20 mouse cellular contexts compared by ENCODE assay signal in the genomic region with DNA sequence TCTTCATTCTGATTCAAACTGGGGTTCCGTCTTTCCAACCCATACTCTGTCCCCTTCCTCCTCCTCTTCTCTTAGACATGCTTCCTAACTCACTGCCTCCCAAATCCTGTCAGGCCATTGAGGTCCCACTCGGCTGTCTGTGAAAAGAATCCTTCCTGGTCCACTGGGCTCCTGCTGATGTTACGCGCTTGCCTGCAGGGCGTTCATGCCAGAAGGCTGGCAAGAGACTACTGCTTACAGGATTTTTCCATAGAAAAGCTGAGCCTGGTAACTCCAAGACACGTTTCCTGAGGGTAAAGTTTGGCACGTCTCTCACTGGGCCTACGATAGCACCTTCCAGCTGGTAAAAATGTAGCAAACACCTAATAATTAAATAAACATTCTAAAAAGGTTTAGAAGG. TPM values are rescaled to one million over a fixed set of nuclear protein-coding genes. Genes with fewer than 3 reads are reported as not detected.
A peak's percentile ranks its signal among the peaks of the same experiment; 100 is the strongest.
DNase-seq lines count a peak whose midpoint lies in the region; ATAC-seq lines count a peak whose summit lies in the region.
"Had no signal": no experiment of that assay in that cellular context is flagged by ENCODE, and none has a peak within 500 bp of the region (broad histone marks: within the 10 kb centered on the region; RNA-seq: fewer than 3 reads in every experiment).

No protein-coding gene starts in this region.

- 0 out of 2 replicates have a peak, but pooled peaks cover 3% of the 10 kb centered on the region for H3K27me3 ChIP-seq in embryonic facial prominence, embryonic 13.5 days
- H3K27me3 ChIP-seq in embryonic facial prominence, embryonic 10.5 days (replicated peaks; ENCODE audit: low read depth, poor library complexity, severe bottlenecking) = peaks cover 16% of the 10 kb centered on the region
- peaks cover 6% of the 10 kb centered on the region; the same call in 1 of the 2 replicates for H3K27me3 ChIP-seq in limb, embryonic 13.5 days
- H3K27me3 ChIP-seq in limb, embryonic 10.5 days (ENCODE audit: low read depth, poor library complexity, severe bottlenecking) = peaks cover 15% of the 10 kb centered on the region; the same call in 1 of the 2 replicates
- H3K27me3 ChIP-seq in limb, embryonic 15.5 days = no peaks in the 10 kb centered on the region
- H3K27me3 ChIP-seq: forebrain, embryonic 15.5 days; intestine, embryonic 15.5 days had no signal

- no peak for DNase-seq in embryonic facial prominence, embryonic 10.5 days (ENCODE audit: low spot score)
- DNase-seq in heart, adult 11 months = peak; percentile 87
- no peak for DNase-seq in heart, postnatal 4 days
- no peak for DNase-seq in limb, embryonic 10.5 days (ENCODE audit: low spot score)
- DNase-seq in left cerebral cortex, postnatal 4 days = no peak
- DNase-seq: adrenal gland, postnatal 10 days; cerebellum, postnatal 14 days; embryo, embryonic 11 days; gastrocnemius, postnatal 25 days; heart, postnatal 14 days had no signal

- intact Hi-C loops in left cerebral cortex, postnatal 4 days (cut with DNase I) = no loop called here

- H3K4me1 ChIP-seq in embryonic facial prominence, embryonic 13.5 days = peaks cover 35% of the 10 kb centered on the region
- H3K4me1 ChIP-seq in embryonic facial prominence, embryonic 10.5 days = peaks cover 26% of the 10 kb centered on the region
- peaks cover 53% of the 10 kb centered on the region for H3K4me1 ChIP-seq in limb, embryonic 13.5 days
- peaks cover 40% of the 10 kb centered on the region for H3K4me1 ChIP-seq in limb, embryonic 10.5 days
- peaks cover 40% of the 10 kb centered on the region for H3K4me1 ChIP-seq in limb, embryonic 15.5 days

- WGBS in embryonic facial prominence, embryonic 13.5 days = 76% methylated on average over 8 of the region's 8 CpGs
- WGBS in embryonic facial prominence, embryonic 10.5 days = 78% methylated on average over 8 of the region's 8 CpGs
- 60% methylated on average over 8 of the region's 8 CpGs for WGBS in limb, embryonic 13.5 days
- 86% methylated on average over 8 of the region's 8 CpGs for WGBS in limb, embryonic 10.5 days
- 56% methylated on average over 8 of the region's 8 CpGs for WGBS in limb, embryonic 15.5 days

- 0 out of 2 replicates have a peak overlapping the region, but pooled peaks have one; percentile 7 for H3K27ac ChIP-seq in embryonic facial prominence, embryonic 13.5 days
- no peak overlapping the region for H3K27ac ChIP-seq in embryonic facial prominence, embryonic 10.5 days (replicated peaks)
- 0 out of 2 replicates have a peak overlapping the region, but pooled peaks have one; percentile 16 for H3K27ac ChIP-seq in limb, embryonic 13.5 days
- H3K27ac ChIP-seq in limb, embryonic 10.5 days = no peak overlapping the region
- peak overlapping the region; percentile 72 for H3K27ac ChIP-seq in limb, embryonic 15.5 days
- H3K27ac ChIP-seq: embryonic facial prominence, embryonic 12.5 days; forebrain, embryonic 15.5 days; heart, embryonic 10.5 days; hindbrain, embryonic 10.5 days; hindbrain, embryonic 14.5 days; intestine, embryonic 15.5 days had no signal

- no peaks in the 10 kb centered on the region for H3K9me3 ChIP-seq in embryonic facial prominence, embryonic 13.5 days
- no peaks in the 10 kb centered on the region for H3K9me3 ChIP-seq in embryonic facial prominence, embryonic 10.5 days
- no peaks in the 10 kb centered on the region for H3K9me3 ChIP-seq in limb, embryonic 13.5 days
- H3K9me3 ChIP-seq in limb, embryonic 10.5 days (replicated peaks) = no peaks in the 10 kb centered on the region
- no peaks in the 10 kb centered on the region for H3K9me3 ChIP-seq in limb, embryonic 15.5 days
- H3K9me3 ChIP-seq: embryonic facial prominence, embryonic 12.5 days; forebrain, embryonic 15.5 days; heart, embryonic 10.5 days; hindbrain, embryonic 10.5 days; intestine, embryonic 15.5 days had no signal

- ATAC-seq in embryonic facial prominence, embryonic 13.5 days (ENCODE audit: insufficient number of reproducible peaks, insufficient read depth, low FRiP score, low TSS enrichment, low read depth) = no peak
- no peak for ATAC-seq in limb, embryonic 13.5 days (ENCODE audit: low FRiP score, low read depth)
- no peak for ATAC-seq in limb, embryonic 15.5 days (ENCODE audit: insufficient number of reproducible peaks, low FRiP score, low TSS enrichment, low read depth)
- ATAC-seq: forebrain, embryonic 15.5 days; intestine, embryonic 15.5 days had no signal

- no peaks in the 10 kb centered on the region for H3K36me3 ChIP-seq in embryonic facial prominence, embryonic 13.5 days
- H3K36me3 ChIP-seq in embryonic facial prominence, embryonic 10.5 days (replicated peaks) = no peaks in the 10 kb centered on the region
- H3K36me3 ChIP-seq in limb, embryonic 13.5 days = no peaks in the 10 kb centered on the region
- H3K36me3 ChIP-seq in limb, embryonic 10.5 days = no peaks in the 10 kb centered on the region
- no peaks in the 10 kb centered on the region for H3K36me3 ChIP-seq in limb, embryonic 15.5 days
- H3K36me3 ChIP-seq: embryonic facial prominence, embryonic 12.5 days; forebrain, embryonic 15.5 days; heart, embryonic 10.5 days; hindbrain, embryonic 10.5 days; intestine, embryonic 15.5 days had no signal

- H3K4me3 ChIP-seq in embryonic facial prominence, embryonic 13.5 days = no peak overlapping the region
- H3K4me3 ChIP-seq in embryonic facial prominence, embryonic 10.5 days = no peak overlapping the region
- H3K4me3 ChIP-seq in limb, embryonic 13.5 days = no peak overlapping the region
- no peak overlapping the region for H3K4me3 ChIP-seq in limb, embryonic 10.5 days
- no peak overlapping the region for H3K4me3 ChIP-seq in limb, embryonic 15.5 days
- H3K4me3 ChIP-seq: embryonic facial prominence, embryonic 12.5 days; forebrain, embryonic 15.5 days; heart, embryonic 10.5 days; hindbrain, embryonic 10.5 days; intestine, embryonic 15.5 days had no signal

- H3K4me2 ChIP-seq in embryonic facial prominence, embryonic 13.5 days = no peak overlapping the region
- H3K4me2 ChIP-seq in limb, embryonic 13.5 days (replicated peaks) = no peak overlapping the region
- H3K4me2 ChIP-seq in limb, embryonic 15.5 days = no peak overlapping the region
- H3K4me2 ChIP-seq: embryonic facial prominence, embryonic 12.5 days; forebrain, embryonic 15.5 days; hindbrain, embryonic 14.5 days; intestine, embryonic 15.5 days had no signal

- no peak overlapping the region for H3K9ac ChIP-seq in embryonic facial prominence, embryonic 13.5 days
- no peak overlapping the region for H3K9ac ChIP-seq in limb, embryonic 13.5 days
- H3K9ac ChIP-seq in limb, embryonic 15.5 days = no peak overlapping the region
- H3K9ac ChIP-seq: embryonic facial prominence, embryonic 12.5 days; forebrain, embryonic 15.5 days; hindbrain, embryonic 14.5 days; intestine, embryonic 15.5 days had no signal

RNA-seq across cellular contexts. Expression of a gene that starts 36.5 kb away (rescaled TPM):
- 33.3 and 36.0 TPM in 2 replicates for polyA plus RNA-seq in embryonic facial prominence, embryonic 13.5 days (2015; fragmentation: Nextera tagmentation; extraction: Ambion mirVana)
- 17.7 and 22.4 TPM in 2 replicates for polyA plus RNA-seq in embryonic facial prominence, embryonic 10.5 days (2016; fragmentation: Nextera tagmentation; extraction: Ambion mirVana)
- 100 to 1,000 TPM; 312 to 353 TPM for total RNA-seq in heart, postnatal 4 days (2021)
- 29.1 and 34.0 TPM in 2 replicates for polyA plus RNA-seq in limb, embryonic 13.5 days (2015; fragmentation: Nextera tagmentation; extraction: Ambion mirVana)
- 13.3 and 16.4 TPM in 2 replicates for polyA plus RNA-seq in limb, embryonic 10.5 days (2016; fragmentation: Nextera tagmentation; extraction: Ambion mirVana)
- 105 and 116 TPM in 2 replicates for polyA plus RNA-seq in limb, embryonic 15.5 days (2015; fragmentation: Nextera tagmentation; extraction: Ambion mirVana)
- total RNA-seq in left cerebral cortex, postnatal 4 days (2021) = 100 to 1,000 TPM; 204 to 208 TPM
- total RNA-seq: MEL had no signal

Comparison
In these comparisons a context has a peak if more than half of its experiments do, and no peak if none do; other contexts are left out.
1. H3K27ac ChIP-seq: peak in embryonic facial prominence, embryonic 13.5 days (single experiment), limb, embryonic 13.5 days (single experiment) and limb, embryonic 15.5 days (single experiment); none in embryonic facial prominence, embryonic 10.5 days (single experiment) and limb, embryonic 10.5 days (single experiment).